Mouse (Mus musculus) heart, adult 18-20 months (tissue): ENCODE measurements around the gene Ikbip. TPM values are rescaled to one million over a fixed set of nuclear protein-coding genes. Genes with fewer than 3 reads are reported as not detected.

Source experiments
- DNase-seq, 2 experiments: peaks; one replicate each; pipeline ENCODE4 v3.0.0; 2021 to 2022; ENCODE audit warnings: mixed read lengths in 1 of 2
- total RNA-seq, 2 experiments: library from RNA; stranded (reverse); gene quantifications; 2 replicates each; pipeline ENCODE4 v1.2.3; 2021

Gene Ikbip
- total RNA-seq, 2 experiments from 2014 or later: 18.4 to 20.9 TPM

- no peak for DNase-seq
Measured at GRCm38 (mm10) chr10:91116958-91117357, 34.2 kb downstream of the Ikbip start.

- no peak for DNase-seq
Measured at GRCm38 (mm10) chr10:91122646-91123045, 39.9 kb downstream of the Ikbip start.

GRCm38 (mm10) chr10:91123281-91123827 lies 40.6 kb downstream of the Ikbip start:
- peak; percentile 60 to 66 for DNase-seq

DNA sequence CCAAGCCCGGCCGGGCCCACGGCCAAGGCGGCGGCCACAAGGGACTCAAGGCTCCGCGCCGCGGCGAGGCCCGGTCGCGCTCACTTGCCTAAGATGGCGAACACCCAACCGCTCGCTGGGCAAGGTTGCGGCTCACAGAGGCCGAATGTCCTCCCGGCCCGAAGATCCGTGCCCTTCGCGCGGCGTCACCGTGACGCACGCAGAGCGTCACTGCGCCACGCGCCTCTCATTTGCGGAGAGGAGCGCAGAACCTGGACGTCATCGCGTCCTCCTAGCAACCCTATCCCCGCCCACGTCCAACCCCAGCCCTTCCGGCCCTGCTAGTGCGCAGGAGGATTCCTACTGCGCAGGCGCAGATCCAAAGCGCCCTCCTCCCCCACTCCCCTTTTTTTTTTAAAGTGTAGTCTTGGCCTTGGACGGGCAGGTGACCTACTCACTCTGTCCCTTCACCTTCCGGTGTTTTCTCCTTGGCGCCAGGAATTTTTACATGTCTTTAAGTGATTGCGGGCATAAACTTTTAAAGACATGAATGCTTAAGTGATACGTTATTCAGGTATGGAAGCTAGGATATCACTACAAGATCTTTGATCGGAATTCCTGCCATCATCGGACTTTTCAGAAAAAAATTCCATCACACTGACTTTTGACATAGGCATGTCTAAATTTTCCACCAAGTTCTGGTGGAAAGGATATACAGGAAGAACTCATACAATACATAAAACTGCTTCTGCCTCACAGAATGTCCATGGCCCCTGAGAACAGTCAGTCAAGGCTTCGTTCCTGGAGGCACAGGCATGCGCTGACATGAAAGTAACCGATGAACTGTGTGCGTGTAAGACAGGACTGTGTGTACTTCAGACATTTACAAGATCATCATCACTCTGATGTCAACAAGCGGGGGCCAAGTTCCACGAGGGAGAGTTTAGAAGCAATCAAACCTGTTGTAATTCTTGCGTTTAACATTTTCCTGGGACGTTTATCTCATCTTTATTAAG lies 41.4 kb downstream of the Ikbip start, which contains the start of gene Slc25a3:
Gene Slc25a3 (minus strand): TSS at position 232 of the 995 bp plus-strand sequence.
- peak; percentile 97 to 99 for DNase-seq

GRCm38 (mm10) chr10:91126618-91127355 lies 44.0 kb downstream of the Ikbip start:
- peak; percentile 33 to 51 for DNase-seq

GRCm38 (mm10) chr10:91127395-91127794 lies 44.7 kb downstream of the Ikbip start:
- DNase-seq: no peak

- no peak for DNase-seq
Measured at GRCm38 (mm10) chr10:91128551-91129160, 45.9 kb downstream of the Ikbip start.

- DNase-seq: no peak
Measured at GRCm38 (mm10) chr10:91130792-91131191, 48.1 kb downstream of the Ikbip start.

- no peak for DNase-seq
Measured at GRCm38 (mm10) chr10:91131565-91131964, 48.8 kb downstream of the Ikbip start.

GRCm38 (mm10) chr10:91135302-91135972 lies 52.7 kb downstream of the Ikbip start:
- DNase-seq: no peak

- DNase-seq: peak in 1 of 2 experiments; percentile 40
Measured at GRCm38 (mm10) chr10:91137400-91137799, 54.7 kb downstream of the Ikbip start.

GRCm38 (mm10) chr10:91138317-91138716 lies 55.6 kb downstream of the Ikbip start:
- peak in 1 of 2 experiments; percentile 49 for DNase-seq

- no peak for DNase-seq
Measured at GRCm38 (mm10) chr10:91139148-91139766, 56.5 kb downstream of the Ikbip start.

DNA sequence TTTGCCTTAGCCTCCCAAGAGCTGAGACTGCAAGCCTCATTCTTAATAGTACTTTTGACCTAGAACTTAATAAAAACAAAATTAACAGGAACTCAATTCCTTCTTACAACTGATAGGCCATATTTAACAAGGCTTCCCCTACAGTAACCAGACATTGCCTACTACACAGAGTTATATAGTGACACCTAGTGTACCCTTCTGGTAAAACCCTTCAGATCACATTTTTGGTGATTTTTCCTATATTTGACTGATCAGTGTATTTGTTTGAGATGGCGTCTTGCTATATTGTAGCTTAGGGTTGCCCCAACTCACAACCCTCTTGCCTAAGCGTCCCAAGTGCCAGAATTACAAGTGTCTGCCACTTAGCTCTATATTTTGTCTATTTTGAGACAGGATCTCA lies 58.8 kb downstream of the Ikbip start:
- peak in 1 of 2 experiments; percentile 50 for DNase-seq

- no peak for DNase-seq
Measured at GRCm38 (mm10) chr10:91142654-91143191, 60.0 kb downstream of the Ikbip start.

DNA sequence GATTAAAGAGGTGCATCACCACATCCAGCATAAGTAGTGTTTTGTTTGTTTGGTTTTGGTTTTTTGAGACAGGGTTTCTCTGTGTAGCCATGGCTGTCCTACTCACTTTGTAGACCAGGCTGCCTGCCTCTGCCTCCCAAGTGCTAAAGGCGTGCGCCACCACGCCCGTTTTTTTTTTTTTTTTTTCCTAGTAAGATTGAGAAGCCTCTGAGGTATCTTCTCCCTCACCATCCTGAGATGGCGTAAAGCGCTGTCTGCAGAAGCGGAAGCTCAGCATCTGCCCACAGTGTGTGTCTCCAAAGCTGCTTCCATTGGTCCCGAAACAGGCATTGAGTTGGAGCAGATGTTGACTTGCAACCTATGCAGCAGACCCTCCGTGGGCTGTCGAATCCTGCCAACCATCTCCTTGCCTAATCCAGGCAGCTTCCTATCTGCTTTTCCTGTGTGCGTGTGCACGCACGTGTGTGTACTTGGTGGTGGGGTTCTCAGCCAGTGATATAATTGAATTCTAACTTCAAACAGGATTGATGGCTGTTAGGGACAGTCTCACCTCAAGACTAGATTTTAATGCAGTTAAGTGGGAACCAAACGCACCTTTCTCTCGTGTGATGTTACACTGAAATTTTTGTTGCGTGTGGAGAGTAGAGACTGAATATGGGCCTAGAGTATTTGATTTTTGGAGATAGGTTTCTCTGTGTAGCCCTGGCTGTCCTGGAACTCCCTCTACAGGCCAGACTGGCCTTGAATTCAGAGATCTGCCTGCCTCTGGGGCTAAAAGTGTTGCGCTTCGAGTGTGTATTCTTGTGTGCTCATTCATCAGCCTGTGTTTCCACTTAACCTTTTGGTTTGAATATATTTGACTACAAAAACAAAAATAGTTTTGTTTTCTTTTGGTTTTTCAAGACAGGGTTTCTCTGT lies 60.8 kb downstream of the Ikbip start:
- DNase-seq: no peak

DNA sequence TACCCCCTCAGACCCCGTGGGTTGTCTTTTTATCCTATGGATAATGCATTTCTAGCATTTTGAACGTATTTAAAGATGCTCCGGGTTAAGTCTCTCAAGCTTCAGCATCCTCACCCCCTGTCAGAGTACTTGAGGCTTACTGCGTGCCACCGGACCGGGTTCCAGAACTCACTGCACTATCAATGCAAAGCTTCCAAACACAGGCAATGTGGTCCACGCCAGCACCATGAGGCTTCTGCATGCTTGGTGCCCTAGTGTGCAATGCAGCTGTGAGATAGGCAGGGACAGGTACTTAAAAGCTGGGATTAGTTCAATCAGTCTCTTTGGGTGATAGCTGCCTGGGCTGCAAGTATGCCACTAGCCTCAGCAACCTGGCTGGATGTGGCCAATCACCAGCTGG lies 62.7 kb downstream of the Ikbip start:
- no peak for DNase-seq
